Mouse (Mus musculus): ENCODE data around the gene Ghrl.
"Not testable (repeated sequence)": the region's sequence is repeated elsewhere in the genome, so short reads cannot be mapped to it uniquely, and the experiment has no call there.

The Ghrl gene

DNA sequence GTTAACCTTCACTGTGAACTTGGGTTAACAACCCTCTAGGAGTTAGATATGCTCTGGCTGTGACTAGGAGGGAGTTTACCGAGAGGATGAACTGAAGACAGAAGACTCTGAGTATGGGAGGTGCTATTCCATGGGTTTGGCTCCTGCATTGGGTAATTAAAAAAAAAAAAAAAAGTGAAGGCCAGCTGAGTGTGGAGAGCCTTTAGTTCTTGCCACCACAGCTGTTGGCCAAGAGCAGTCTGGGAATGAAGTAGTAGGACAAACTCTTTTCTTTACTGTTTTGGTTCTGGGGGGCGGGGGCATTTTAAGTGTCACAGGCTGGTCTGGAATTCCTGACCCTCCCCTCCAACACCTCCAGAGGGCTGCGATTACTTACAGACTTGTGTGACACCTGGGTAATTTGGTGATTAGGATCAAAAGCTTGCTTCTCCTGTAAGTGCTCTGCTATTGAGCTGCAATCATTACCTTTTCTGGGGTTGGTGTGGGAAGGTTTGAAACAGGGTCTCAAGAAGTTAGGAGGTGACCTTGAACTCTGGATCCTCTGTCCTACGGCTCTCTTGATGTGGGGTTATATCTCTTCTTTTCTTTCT lies 23.8 kb downstream of the Ghrl start:
- peak in 1 of 2 experiments; percentile 28 for DNase-seq

DNA sequence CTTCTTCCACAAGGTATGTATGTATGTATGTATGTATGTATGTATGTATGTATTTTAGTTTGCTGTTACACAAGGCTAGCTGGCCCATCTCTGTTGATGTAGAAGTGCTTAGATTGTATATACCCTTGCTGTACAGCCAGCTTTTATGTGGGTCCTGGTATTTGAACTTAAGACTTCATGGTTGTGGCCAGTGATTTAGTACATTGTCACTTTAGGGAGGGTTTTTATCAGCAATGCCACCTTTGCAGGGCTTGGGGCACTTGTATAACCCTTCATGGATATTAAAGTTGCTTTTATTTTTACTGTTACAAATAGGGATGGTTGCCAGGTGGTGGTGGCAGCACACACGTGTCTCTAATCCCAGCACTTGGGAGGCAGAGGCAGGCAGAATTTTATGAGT lies 24.5 kb downstream of the Ghrl start:
- no peak for DNase-seq

GRCm38 (mm10) chr6:113693377-113693776 lies 26.3 kb downstream of the Ghrl start:
- DNase-seq: no peak

- no peak for DNase-seq
These were observed 27.0 kb downstream of the Ghrl start for GRCm38 (mm10) chr6:113692661-113693133.

- no peak for DNase-seq
These were observed 28.6 kb downstream of the Ghrl start for GRCm38 (mm10) chr6:113691084-113691462.

DNA sequence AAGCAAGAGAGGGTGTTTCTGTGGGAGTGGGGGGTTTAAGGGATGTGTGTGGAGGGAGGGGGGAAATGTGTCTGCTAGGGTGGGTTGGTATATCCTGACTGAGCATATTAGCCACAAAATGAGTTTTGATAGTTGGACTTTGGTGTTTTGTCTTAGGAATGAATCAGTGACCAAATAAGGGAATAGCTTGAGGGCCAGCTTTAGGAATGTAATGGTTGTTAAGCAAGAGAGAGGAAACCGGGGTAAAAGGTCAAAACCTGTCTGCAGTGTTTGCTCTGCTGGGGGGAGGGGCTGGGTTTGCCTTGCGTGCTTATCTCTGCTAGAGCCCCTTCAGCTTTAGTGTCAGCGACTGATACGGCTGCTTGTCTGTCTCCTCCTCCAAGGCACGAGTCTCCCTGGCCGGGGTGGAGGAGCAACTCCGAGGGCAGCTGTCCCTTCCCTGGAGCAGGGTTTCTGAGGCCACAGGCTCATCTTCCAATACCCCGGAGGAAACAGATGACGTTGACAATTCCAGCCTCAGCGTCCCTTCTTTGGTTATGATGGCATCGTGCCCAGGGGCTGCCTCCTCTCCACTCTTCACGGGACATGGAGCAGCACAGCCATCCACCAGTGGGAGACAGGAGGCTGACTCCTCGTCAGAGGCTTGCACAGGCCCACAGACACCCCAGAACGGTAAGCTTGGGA lies 29.1 kb downstream of the Ghrl start:
- peak; percentile 85 to 93 for DNase-seq

- peak; percentile 69 to 82 for DNase-seq
These were observed 29.7 kb downstream of the Ghrl start for GRCm38 (mm10) chr6:113690008-113690399.

DNA sequence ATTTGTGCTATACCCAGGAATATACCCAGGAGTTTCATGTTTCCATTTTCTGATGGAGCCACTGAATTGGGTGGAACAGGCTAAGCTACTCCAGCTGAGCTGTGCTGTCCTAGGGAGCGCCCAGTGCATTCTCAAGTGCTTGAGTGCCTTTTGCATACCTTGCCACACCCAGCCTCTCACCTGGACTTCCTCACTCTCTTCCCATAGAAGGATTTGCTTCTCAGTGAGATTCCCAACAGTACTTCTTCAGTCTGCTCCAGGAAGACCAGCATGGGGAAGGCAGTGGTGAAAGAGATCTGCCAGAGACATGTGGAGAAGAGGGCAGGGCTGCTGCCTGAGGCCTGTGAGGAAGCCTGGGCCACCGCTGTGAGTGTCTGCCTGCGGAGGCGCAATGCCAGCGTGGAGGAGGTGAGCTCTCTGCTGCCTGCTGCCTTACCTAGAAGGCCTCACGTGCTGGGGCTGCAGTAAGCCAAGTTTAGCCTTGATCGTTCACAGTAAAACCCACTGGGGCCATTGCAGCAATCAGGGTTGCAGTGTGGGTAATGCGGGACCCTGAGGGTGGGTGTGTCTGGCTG lies 33.0 kb downstream of the Ghrl start:
- no peak for DNase-seq

DNA sequence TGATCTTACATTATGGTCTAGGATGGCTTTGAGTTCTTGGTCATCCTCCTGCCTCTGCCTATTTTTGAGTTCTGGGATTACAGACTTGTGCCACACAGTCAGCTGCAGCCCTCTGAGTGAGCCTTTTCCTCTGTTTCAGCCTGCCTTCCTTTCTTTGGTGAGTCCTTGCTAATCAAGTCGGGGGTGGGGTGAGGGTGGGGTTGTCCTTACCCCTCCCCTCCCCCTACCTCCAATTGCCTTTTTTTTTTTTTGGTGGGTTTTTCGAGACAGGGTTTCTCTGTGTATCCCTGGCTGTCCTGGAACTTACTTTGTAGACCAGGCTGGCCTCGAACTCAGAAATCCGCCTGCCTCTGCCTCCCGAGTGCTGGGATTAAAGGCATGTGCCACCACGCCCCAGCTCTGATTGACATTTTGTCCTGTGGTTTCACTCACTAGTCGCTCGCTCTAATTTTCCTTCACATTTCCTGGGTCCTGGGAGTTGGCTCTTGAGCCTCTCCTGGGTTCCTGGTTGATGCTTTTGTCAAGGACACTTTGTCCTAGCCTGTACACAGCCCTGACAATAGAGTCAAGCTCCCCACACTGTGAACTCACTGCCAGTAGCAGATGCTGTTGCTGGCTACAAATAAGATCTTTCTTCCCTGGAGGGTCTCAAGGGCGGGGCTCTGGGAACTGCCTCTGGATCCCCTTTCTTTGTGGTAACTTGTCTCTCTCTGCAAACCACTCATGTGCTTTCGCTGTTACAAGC lies 36.4 kb downstream of the Ghrl start:
- DNase-seq: no peak

DNA sequence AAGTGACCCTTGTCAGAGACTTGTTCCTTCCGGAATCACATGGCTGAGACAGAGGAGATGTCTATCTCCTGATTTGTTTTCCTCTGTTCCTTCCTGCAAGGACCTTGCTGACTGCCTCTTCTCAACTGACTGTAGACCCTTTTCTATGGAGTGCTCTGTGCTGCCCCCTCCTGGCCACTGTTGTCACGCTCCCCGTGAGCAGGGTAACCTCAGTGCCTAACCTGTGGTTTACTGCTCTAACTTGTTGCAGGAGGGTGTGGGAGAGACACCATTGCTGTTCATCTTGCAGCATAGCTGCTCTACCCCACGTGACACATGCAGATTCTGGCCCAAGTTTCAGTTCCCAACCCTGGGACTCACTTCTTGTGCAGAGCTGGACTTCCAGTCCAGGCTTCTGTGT lies 38.4 kb downstream of the Ghrl start:
- peak; percentile 93 for DNase-seq

GRCm38 (mm10) chr6:113679993-113680566 lies 39.6 kb downstream of the Ghrl start:
- no peak for DNase-seq

DNA sequence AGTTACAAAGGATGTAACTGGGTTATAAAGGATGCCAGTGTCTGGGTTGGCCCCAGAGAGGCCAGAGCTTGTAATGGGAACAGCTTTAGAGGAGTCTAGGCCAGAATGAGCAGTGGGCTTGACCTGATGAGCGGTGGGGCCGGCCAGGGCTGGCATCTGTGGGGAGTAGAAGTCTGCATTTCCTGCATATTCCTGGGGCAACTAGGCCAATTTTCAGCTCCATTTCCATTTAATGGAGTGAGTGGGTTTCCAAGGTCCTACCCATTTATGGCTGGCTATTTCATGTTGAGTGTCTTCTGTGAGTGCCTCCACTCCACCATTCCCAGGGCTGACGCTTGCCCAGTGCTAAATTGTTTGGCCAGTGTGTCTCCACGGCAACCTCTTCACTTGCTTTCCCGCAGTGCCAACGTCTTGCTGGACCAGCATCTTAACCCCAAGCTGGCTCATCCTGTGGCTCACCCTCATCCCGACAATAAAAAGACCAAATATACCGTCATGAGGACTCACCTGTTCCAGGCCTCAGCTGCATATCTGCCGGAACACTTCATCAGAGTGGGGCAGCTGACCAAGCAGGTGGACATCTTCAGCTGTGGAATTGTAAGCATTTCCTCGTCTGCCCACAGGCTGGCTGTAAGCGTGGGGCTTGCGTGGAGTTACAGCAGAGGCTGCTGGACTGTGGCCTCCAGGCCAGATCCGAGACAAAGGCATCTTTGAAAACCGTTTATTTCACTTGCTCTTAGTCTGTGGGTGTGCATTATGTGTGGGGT lies 41.3 kb downstream of the Ghrl start:
- no peak for DNase-seq

GRCm38 (mm10) chr6:113677070-113677734 lies 42.5 kb downstream of the Ghrl start:
- peak in 1 of 2 experiments; percentile 22 for DNase-seq

- DNase-seq: no peak
These were observed 43.7 kb downstream of the Ghrl start for GRCm38 (mm10) chr6:113675991-113676390.

DNA sequence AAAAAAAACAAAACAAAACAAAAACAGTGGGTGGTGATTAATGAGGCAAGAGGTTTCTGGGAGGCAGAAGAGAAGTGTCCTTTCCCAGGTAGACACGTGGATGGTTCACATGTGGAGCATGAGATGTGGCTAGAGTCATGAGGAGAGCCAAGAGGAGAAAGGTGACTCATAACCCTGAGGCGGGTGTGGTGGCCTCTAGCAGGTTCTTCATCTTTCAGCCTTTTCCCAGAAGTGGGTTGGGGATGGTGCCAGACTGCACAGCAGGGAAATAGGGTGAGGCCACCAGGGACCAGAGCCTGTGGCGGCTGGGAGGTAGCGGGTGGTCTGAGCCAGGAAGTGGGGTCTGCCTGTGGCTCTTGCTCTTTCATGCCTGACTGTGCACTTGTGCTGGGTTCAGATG lies 44.4 kb downstream of the Ghrl start:
- no peak for DNase-seq

DNA sequence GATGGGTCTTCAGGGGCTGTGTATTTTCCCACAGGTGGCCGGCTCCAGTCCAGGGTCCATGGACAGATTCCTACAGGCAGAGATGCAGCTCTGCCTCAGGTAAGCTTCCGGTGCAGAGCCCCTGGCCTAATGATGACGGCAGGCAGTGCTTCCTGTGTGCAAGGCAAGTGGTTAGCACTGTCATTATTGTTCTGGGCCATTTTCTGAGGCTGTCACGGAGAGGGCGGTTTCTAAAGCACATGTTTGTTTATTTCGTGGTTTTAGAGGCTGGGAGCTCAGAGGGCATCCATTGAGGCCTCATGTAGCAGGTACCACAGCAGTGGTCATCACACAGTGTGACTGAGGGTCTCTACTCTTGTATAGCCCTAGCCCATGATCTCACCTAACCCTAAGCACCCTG lies 46.7 kb downstream of the Ghrl start:
- DNase-seq: no peak

DNA sequence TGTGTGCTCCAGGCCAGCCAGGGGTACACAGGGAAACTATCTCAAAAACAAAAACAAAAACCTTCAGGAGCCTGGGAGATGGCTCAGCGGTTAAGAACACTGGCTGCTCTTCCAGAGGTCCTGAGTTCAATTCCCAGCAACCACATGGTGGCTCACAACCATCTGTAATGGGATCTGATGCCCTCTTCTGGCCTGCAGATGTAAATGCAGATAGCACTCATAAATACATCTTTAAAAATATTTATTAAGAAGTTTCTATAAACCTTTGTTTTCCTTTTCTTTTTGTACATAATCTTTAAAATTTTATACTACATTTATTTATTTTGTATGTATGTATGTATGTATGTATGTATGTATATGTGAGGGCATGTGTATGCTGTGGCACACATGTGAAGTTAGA lies 47.7 kb downstream of the Ghrl start:
- DNase-seq: not testable (repeated sequence)

DNA sequence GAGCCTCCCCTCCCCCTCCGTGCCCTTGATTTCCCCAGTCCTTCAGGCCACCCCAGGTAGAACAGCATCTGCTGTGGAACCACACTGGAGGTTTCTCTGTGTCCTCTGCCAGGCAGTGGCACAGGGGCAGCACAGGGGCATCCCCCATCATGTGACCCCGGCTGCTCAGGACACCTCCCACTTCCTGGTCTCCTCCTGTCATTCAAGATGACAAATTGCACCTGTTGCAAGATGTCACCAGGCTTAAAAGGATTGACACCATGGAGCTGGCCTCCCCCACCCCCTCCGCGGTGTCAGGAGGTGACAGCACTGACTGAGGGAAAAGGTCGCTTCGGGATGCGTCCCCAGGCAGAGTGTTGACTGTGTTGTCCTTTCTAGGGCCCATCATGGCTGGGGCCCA lies 49.9 kb downstream of the Ghrl start:
- no peak for DNase-seq

DNA sequence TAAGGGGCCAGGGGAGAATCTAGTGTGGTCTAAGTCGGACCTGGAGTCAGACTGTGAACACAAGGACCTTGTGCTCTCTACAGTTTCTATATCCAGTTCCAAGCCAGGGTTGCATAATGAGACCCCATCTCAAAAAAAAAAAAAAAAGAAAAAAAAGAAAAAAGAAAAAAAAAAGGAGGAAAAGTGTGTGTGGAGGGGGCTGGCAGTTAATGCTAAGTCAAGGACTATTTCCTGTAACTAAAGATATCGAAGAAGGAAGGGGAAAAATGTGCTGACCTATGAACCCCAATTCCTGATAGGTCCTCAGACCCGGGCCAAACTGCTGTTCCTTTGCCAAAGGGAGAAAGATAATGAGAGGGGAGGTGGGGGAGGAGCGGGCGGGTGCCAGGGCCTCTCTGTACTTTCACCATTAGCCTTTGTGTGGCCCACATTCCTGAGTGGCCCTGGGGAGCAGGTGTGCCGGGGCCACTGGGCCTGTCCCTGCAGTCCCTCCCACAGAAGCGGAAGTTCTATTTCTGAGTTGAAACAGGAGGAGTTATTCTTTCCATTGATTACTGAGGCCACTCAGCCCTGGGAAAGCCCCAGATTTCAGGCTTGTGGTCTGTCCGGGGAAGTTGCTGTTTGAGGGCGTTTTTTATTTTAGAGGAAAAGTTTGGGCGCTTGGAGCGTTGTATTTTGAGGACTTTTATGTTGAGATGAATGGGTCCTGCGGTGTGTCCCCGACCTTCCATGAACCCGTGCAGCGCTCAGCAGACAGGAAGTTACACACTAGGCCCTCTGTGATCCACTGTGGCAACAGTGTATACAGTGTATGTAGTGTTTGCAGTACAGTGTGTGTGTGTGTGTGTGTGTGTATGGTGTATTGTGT lies 51.2 kb downstream of the Ghrl start:
- peak; percentile 37 to 59 for DNase-seq

DNA sequence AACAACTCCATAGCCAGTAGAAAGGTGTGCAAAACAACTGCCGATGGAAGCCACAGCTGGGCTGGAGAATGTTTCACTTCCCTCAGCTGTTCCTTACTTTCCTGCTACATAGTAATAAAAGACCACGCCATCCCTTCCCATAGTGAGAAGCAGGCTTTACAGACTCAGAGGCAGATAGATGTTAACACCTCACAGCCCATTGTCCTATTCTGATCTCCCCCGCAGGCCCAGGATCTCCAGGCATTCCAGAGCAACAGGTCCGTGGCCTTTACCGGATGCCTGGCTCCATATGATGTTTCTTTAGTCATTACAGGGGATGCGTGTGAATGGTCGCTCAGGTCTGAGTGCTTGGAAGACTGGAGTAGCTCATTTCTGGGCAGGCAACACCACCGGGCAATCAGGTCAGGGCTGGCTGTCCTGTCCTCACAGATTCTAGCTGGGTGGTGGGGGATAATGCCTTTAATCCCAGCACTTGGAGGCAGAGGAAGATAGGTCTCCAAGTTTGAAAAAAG lies 52.0 kb downstream of the Ghrl start:
- DNase-seq: no peak

All from kidney, postnatal 4 days (tissue).